Mouse (Mus musculus) activated CD4-positive, CD25-positive, alpha-beta regulatory T cell, adult 4 months (primary cell): ENCODE results near the gene Cmtm5. TPM values are rescaled to one million over a fixed set of nuclear protein-coding genes. Genes with fewer than 3 reads are reported as not detected.
"Not testable (repeated sequence)": the region's sequence is repeated elsewhere in the genome, so short reads cannot be mapped to it uniquely, and the experiment has no call there.

Experiments
- ATAC-seq: one replicate; pipeline ENCODE4 v1.8.0; 2017
- polyA plus RNA-seq, 2 experiments: library from polyadenylated mRNA; unstranded; fragments of 100-300 nt; shearing (Covaris generic); gene quantifications; one replicate each; pipeline ENCODE4 v1.2.1; 2017

Cmtm5 gene
- polyA plus RNA-seq, 2 experiments from 2014 or later, result 0.50 TPM; not detected in 1

GRCm38 (mm10) chr14:54936831-54937160 lies 735 bp downstream of the Cmtm5 start:
- no peak for ATAC-seq

GRCm38 (mm10) chr14:54937361-54938182 lies 1.5 kb downstream of the Cmtm5 start:
- no peak for ATAC-seq

GRCm38 (mm10) chr14:54938431-54939219 lies 2.6 kb downstream of the Cmtm5 start:
- ATAC-seq, result no peak

GRCm38 (mm10) chr14:54939434-54940175 lies 3.5 kb downstream of the Cmtm5 start:
- ATAC-seq, result no peak

- no peak for ATAC-seq
These were observed 4.1 kb downstream of the Cmtm5 start for GRCm38 (mm10) chr14:54940176-54940530.

GRCm38 (mm10) chr14:54941024-54941978 lies 5.2 kb downstream of the Cmtm5 start:
- no peak for ATAC-seq

GRCm38 (mm10) chr14:54942479-54942878 lies 6.4 kb downstream of the Cmtm5 start:
- ATAC-seq, result no peak

- no peak for ATAC-seq
These were observed 7.9 kb downstream of the Cmtm5 start for GRCm38 (mm10) chr14:54943971-54944370.

GRCm38 (mm10) chr14:54944939-54945338 lies 8.9 kb downstream of the Cmtm5 start:
- ATAC-seq, result no peak

- no peak for ATAC-seq
These were observed 10.1 kb downstream of the Cmtm5 start for GRCm38 (mm10) chr14:54945975-54946704.

- not testable (repeated sequence) for ATAC-seq
These were observed 10.9 kb downstream of the Cmtm5 start for GRCm38 (mm10) chr14:54947008-54947407.

- no peak for ATAC-seq
These were observed 12.7 kb downstream of the Cmtm5 start for GRCm38 (mm10) chr14:54948781-54949180.

- no peak for ATAC-seq
These were observed 14.4 kb downstream of the Cmtm5 start for GRCm38 (mm10) chr14:54950493-54950892.

GRCm38 (mm10) chr14:54951587-54951986 lies 15.5 kb downstream of the Cmtm5 start:
- ATAC-seq, result no peak

GRCm38 (mm10) chr14:54953664-54954206 lies 17.7 kb downstream of the Cmtm5 start:
- no peak for ATAC-seq

GRCm38 (mm10) chr14:54954474-54954873 lies 18.4 kb downstream of the Cmtm5 start:
- ATAC-seq, result no peak

GRCm38 (mm10) chr14:54955481-54955880 lies 19.4 kb downstream of the Cmtm5 start:
- no peak for ATAC-seq

GRCm38 (mm10) chr14:54956533-54956932 lies 20.5 kb downstream of the Cmtm5 start:
- ATAC-seq, result no peak

- ATAC-seq, result no peak
These were observed 22.4 kb downstream of the Cmtm5 start for GRCm38 (mm10) chr14:54958503-54958902.

- no peak for ATAC-seq
These were observed 23.1 kb downstream of the Cmtm5 start for GRCm38 (mm10) chr14:54959197-54959596.
